Mouse (Mus musculus) limb, embryonic 13.5 days (tissue): Measurements from ENCODE around the gene Vamp2. TPM values are rescaled to one million over a fixed set of nuclear protein-coding genes. Genes with fewer than 3 reads are reported as not detected.

Experiments
- ATAC-seq: fragments of 200-750 bp; cut with Nextera tagmentation; 2 replicates; pipeline ENCODE4 v1.8.0; 2017; ENCODE audit warnings: low read depth, moderate number of reproducible peaks, moderate TSS enrichment; ENCODE audit not compliant: low FRiP score
- H3K27ac ChIP-seq: fragments of 300-500 bp; sonication (generic); 2 replicates; pipeline ENCODE4 v1.5.1; 2015; ENCODE audit warnings: inconsistent platforms, mild to moderate bottlenecking, moderate library complexity
- H3K27me3 ChIP-seq: fragments of 300-500 bp; sonication (generic); 2 replicates; pipeline ENCODE4 v1.6.1; 2015; ENCODE audit warnings: mild to moderate bottlenecking, inconsistent platforms
- H3K36me3 ChIP-seq: fragments of 300-500 bp; sonication (generic); 2 replicates; pipeline ENCODE4 v1.6.1; 2015; ENCODE audit warnings: inconsistent platforms, mild to moderate bottlenecking, moderate library complexity
- H3K4me1 ChIP-seq: fragments of 300-500 bp; sonication (generic); 2 replicates; pipeline ENCODE4 v1.6.1; 2015; ENCODE audit warnings: inconsistent platforms
- H3K4me2 ChIP-seq: fragments of 300-500 bp; sonication (generic); replicated peaks from 2 replicates; pipeline ENCODE4 v1.6.1; 2015; ENCODE audit warnings: inconsistent platforms, mild to moderate bottlenecking, moderate library complexity
- H3K4me3 ChIP-seq: fragments of 300-500 bp; sonication (generic); 2 replicates; pipeline ENCODE4 v1.5.1; 2015; ENCODE audit warnings: moderate library complexity, mild to moderate bottlenecking, inconsistent platforms
- H3K9ac ChIP-seq: fragments of 300-500 bp; sonication (generic); 2 replicates; pipeline ENCODE4 v1.6.1; 2015; ENCODE audit warnings: mild to moderate bottlenecking, inconsistent platforms
- H3K9me3 ChIP-seq: fragments of 300-500 bp; sonication (generic); 2 replicates; pipeline ENCODE4 v1.6.1; 2016; ENCODE audit warnings: inconsistent platforms
- WGBS: fragments of 180-500 bp; shearing (Covaris S2); methylation state at CpG from one replicate; pipeline ENCODE4 v1.1.7; 2015; 5-methylcytosine and 5-hydroxymethylcytosine counted together
- polyA plus RNA-seq: library from polyadenylated mRNA; unstranded; fragments of >200 nt; fragmentation: Nextera tagmentation; extraction: Ambion mirVana; gene quantifications from 2 replicates; pipeline ENCODE4 v1.2.1, GENCODE M21; 2015

Gene Vamp2
- polyA plus RNA-seq, 1 experiment from 2014 or later = 88.6 TPM

DNA sequence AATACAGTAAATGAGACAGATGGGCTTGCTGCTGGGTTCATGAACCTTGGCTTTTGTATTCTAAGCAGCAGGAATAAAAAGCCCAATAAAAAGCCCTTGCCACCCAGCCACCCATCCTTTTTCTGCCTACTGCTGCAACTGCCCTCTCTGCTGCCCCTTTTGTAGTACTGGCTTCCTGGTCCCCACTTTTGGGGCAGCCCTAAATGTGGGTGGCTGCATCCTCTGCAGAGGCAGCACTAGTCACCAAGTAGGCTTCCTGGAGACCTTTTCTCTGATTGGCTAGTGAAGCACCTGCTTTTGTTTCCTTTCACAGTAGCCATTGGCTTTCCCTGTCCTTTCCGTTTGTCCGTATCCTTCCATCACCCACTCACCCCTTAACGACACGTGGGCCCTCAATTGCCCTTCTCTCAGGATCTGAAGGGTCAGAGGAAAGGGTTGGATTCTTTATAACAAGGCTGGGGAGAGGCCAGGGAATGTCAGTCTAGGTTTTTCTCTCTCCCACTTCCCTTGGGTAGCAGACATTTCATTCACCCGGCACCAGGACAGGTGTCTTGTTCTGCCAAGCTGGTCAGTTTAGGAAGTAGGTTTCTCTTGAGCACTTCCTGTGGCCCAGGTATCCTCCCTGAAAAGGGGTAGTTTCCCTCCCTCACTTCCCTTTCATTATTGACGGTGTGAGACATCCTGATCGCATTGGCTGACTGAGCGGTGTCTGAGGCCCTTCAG is 9.9 kb downstream of the Vamp2 start:
- 22% methylated on average over 8 of the region's 8 CpGs for WGBS
- Histone ChIP-seq H3K4me3 (peak overlapping the region; percentile 69), H3K9me3 (no peaks in the 10 kb centered on the region), H3K36me3 (peaks cover 27% of the 10 kb centered on the region), H3K27ac (peak overlapping the region; percentile 92), H3K9ac (peak overlapping the region; percentile 72), H3K4me2 (peak overlapping the region; percentile 98), H3K4me1 (peaks cover 54% of the 10 kb centered on the region), H3K27me3 (no peaks in the 10 kb centered on the region)
- no peak for ATAC-seq

DNA sequence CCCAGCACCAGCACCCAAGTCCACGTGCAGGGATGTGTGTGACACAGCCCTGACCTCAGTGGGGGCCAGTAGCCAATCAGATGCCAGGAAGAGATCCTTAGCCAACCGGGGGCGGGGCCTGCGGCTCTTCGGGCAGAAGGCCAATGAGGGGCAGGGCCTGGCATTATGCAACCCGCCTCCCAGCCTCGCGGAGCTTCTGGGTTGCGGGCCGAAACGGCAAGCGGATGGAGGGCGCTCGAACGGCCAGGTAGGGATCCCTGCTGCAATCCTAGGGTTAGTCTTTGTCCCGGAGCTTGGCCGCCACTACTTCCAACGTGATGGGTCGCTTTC is 10.4 kb downstream of the Vamp2 start:
- ATAC-seq = no peak
- peak overlapping the region; percentile 92 for H3K27ac ChIP-seq
- H3K9ac ChIP-seq = peak overlapping the region; percentile 72
- peak overlapping the region; percentile 69 for H3K4me3 ChIP-seq
- peaks cover 54% of the 10 kb centered on the region for H3K4me1 ChIP-seq
- H3K36me3 ChIP-seq = peaks cover 33% of the 10 kb centered on the region
- under 1% methylated on average over 19 of the region's 19 CpGs for WGBS
- H3K9me3 ChIP-seq = no peaks in the 10 kb centered on the region
- peak overlapping the region; percentile 98 for H3K4me2 ChIP-seq
- H3K27me3 ChIP-seq = no peaks in the 10 kb centered on the region

DNA sequence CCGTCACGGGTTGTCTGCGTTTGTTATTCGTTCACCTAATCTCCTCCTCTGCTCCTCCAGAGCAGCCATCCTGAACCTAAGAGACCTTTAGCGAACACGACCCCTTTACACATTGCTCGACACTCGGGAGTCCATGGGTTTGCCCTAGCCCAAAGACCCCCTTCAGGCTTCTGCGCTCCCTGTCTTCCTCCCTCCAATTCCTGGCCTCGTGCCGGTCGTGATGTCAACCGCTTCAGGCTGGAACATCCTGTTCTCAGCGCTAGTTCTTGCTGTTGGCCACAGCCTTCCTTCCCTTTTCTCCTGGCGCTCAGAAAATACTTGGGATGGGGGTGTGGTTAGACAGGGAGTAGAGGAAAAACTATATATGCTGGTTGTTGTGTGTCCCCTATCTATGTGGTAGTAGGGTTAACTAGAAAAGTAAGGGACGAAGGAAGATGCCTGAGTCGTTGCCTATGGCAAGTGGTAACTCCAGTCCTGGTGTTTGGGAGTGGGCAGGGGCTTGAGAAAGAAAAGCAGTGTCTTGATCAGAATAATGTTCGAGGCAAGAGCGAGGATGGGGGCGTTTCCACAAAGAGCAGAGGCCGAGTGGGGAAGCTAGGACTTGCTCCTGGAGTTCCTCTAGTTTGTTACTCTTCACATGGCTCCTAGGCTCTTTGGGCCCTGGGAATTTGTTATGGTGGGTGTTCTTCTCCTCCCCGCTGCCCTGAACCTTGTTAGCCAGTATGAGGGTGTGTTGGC is 11.1 kb downstream of the Vamp2 start:
- no peak for ATAC-seq
- Histone ChIP-seq H3K4me1 (peaks cover 52% of the 10 kb centered on the region), H3K36me3 (peaks cover 39% of the 10 kb centered on the region), H3K4me3 (peak overlapping the region; percentile 69), H3K27me3 (no peaks in the 10 kb centered on the region), H3K9ac (peak overlapping the region; percentile 72), H3K4me2 (peak overlapping the region; percentile 98), H3K27ac (peak overlapping the region; percentile 92), H3K9me3 (no peaks in the 10 kb centered on the region)
- whole genome bisulfite sequencing = 1% methylated on average over 22 of the region's 22 CpGs

- 1% methylated on average over 23 of the region's 23 CpGs for WGBS
- peaks cover 45% of the 10 kb centered on the region for H3K36me3 ChIP-seq
- H3K4me1 ChIP-seq = peaks cover 50% of the 10 kb centered on the region
- peak overlapping the region; percentile 72 for H3K9ac ChIP-seq
- H3K4me2 ChIP-seq = peak overlapping the region; percentile 98
- no peaks in the 10 kb centered on the region for H3K27me3 ChIP-seq
- H3K9me3 ChIP-seq = no peaks in the 10 kb centered on the region
- H3K4me3 ChIP-seq = peak overlapping the region; percentile 69
- ATAC-seq = peak; percentile 7; the same call in 1 of the 2 replicates
- peak overlapping the region; percentile 92; the same call in 1 of the 2 replicates for H3K27ac ChIP-seq
Observed at GRCm38 (mm10) chr11:69099915-69100345, 11.6 kb downstream of the Vamp2 start.

GRCm38 (mm10) chr11:69100639-69101360 is 12.5 kb downstream of the Vamp2 start:
- Histone ChIP-seq H3K36me3 (peaks cover 53% of the 10 kb centered on the region), H3K27ac (peak overlapping the region; percentile 74; the same call in 1 of the 2 replicates), H3K9ac (peak overlapping the region; percentile 72), H3K4me2 (peak overlapping the region; percentile 98), H3K4me3 (peak overlapping the region; percentile 69), H3K4me1 (peaks cover 46% of the 10 kb centered on the region), H3K27me3 (no peaks in the 10 kb centered on the region), H3K9me3 (no peaks in the 10 kb centered on the region)
- 91% methylated on average over 20 of the region's 20 CpGs for WGBS
- ATAC-seq = no peak

DNA sequence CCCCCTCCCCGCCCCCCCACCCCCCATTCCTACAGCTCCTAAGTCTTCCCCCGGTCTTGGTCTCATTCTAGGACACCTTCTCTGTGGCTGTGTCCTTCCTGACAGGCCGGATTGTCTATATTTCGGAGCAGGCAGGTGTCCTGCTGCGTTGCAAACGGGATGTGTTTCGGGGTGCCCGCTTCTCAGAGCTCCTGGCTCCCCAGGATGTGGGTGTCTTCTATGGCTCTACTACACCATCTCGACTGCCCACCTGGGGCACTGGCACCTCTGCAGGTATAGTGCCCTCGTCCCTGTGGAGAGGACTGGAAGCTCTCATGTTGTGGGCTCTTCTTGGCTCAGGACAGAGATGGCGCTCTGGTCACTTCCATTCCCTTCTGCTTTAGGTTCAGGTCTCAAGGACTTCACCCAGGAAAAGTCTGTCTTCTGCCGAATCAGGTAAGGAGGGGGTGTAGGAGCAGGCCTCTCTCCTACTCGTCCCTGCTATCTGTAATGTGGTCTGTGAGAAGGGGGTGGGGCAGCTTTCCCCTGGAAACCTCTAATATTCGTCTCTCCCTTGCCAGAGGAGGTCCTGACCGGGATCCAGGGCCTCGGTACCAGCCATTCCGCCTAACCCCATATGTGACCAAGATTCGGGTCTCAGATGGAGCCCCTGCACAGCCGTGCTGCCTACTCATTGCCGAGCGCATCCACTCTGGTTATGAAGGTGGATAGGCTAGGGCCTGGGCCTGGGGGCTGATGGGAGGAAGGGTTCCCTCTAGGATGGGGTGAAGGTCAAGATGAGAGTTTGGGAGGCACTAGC is 13.5 kb downstream of the Vamp2 start:
- no peaks in the 10 kb centered on the region for H3K9me3 ChIP-seq
- ATAC-seq = no peak
- WGBS = 90% methylated on average over 21 of the region's 21 CpGs
- H3K9ac ChIP-seq = no peak overlapping the region
- H3K36me3 ChIP-seq = peaks cover 64% of the 10 kb centered on the region
- no peak overlapping the region for H3K4me2 ChIP-seq
- peaks cover 36% of the 10 kb centered on the region for H3K4me1 ChIP-seq
- no peak overlapping the region for H3K4me3 ChIP-seq
- no peak overlapping the region for H3K27ac ChIP-seq
- H3K27me3 ChIP-seq = no peaks in the 10 kb centered on the region

- no peak overlapping the region for H3K4me3 ChIP-seq
- H3K36me3 ChIP-seq = peaks cover 69% of the 10 kb centered on the region
- no peak for ATAC-seq
- H3K4me2 ChIP-seq = no peak overlapping the region
- 95% methylated on average over 7 of the region's 7 CpGs for WGBS
- H3K27me3 ChIP-seq = no peaks in the 10 kb centered on the region
- H3K9me3 ChIP-seq = no peaks in the 10 kb centered on the region
- no peak overlapping the region for H3K27ac ChIP-seq
- H3K9ac ChIP-seq = no peak overlapping the region
- peaks cover 32% of the 10 kb centered on the region for H3K4me1 ChIP-seq
Observed at GRCm38 (mm10) chr11:69102403-69102725, 14.1 kb downstream of the Vamp2 start.

GRCm38 (mm10) chr11:69103121-69103520 is 14.8 kb downstream of the Vamp2 start:
- Histone ChIP-seq H3K27ac (no peak overlapping the region), H3K9ac (no peak overlapping the region), H3K9me3 (no peaks in the 10 kb centered on the region), H3K4me3 (no peak overlapping the region), H3K27me3 (no peaks in the 10 kb centered on the region), H3K4me1 (peaks cover 24% of the 10 kb centered on the region), H3K36me3 (peaks cover 77% of the 10 kb centered on the region), H3K4me2 (no peak overlapping the region)
- WGBS = 95% methylated on average over 14 of the region's 14 CpGs
- no peak for ATAC-seq

DNA sequence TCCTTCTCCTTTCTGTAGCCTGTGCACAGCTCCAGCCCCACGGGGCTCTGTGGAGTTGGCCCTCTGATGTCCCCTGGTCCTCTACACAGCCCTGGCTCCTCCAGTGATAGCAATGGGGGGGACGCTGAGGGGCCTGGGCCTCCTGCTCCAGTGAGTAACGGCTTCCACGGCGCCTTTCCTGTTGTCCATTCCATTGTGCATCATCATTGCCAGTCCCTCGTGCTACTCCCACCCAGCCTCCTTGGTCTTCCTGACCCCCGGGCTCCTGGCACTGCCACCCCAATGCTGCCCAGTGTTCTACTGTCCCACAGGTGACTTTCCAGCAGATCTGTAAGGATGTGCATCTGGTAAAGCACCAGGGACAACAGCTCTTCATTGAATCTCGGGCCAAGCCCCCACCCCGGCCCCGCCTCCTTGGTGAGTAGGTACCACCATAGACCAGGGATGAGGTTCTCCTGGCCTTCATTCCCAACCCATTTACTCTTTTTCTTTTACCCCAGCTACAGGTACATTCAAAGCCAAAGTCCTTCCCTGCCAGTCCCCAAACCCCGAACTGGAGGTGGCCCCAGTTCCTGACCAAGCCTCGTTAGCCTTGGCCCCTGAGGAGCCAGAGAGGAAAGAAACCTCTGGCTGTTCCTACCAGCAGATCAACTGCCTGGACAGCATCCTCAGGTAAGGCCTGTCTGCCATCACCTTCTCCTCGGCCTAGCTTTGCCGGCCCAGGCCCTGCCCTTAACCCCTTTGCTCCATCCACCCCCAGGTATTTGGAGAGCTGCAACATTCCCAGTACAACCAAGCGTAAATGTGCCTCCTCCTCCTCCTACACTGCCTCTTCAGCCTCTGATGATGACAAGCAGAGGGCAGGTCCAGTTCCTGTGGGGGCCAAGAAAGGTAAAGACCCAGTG is 15.5 kb downstream of the Vamp2 start:
- WGBS = 90% methylated on average over 15 of the region's 15 CpGs
- Histone ChIP-seq H3K27me3 (no peaks in the 10 kb centered on the region), H3K36me3 (peaks cover 83% of the 10 kb centered on the region), H3K9me3 (no peaks in the 10 kb centered on the region), H3K4me2 (no peak overlapping the region), H3K4me3 (no peak overlapping the region), H3K9ac (no peak overlapping the region), H3K4me1 (peaks cover 18% of the 10 kb centered on the region), H3K27ac (no peak overlapping the region)
- no peak for ATAC-seq

- peaks cover 90% of the 10 kb centered on the region for H3K36me3 ChIP-seq
- ATAC-seq = no peak
Observed at GRCm38 (mm10) chr11:69104487-69104886, 16.2 kb downstream of the Vamp2 start.

GRCm38 (mm10) chr11:69105227-69105626 is 16.9 kb downstream of the Vamp2 start:
- no peak overlapping the region for H3K9ac ChIP-seq
- no peaks in the 10 kb centered on the region for H3K27me3 ChIP-seq
- no peak for ATAC-seq
- H3K27ac ChIP-seq = no peak overlapping the region
- WGBS = 88% methylated on average over 6 of the region's 6 CpGs
- H3K4me2 ChIP-seq = no peak overlapping the region
- H3K4me1 ChIP-seq = peaks cover 14% of the 10 kb centered on the region
- no peaks in the 10 kb centered on the region for H3K9me3 ChIP-seq
- H3K4me3 ChIP-seq = no peak overlapping the region
- peaks cover 94% of the 10 kb centered on the region for H3K36me3 ChIP-seq

More at GRCm38 (mm10) chr11:69104487-69104886, 16.2 kb downstream of the Vamp2 start:
- no peaks in the 10 kb centered on the region for H3K9me3 ChIP-seq
- no peak overlapping the region for H3K4me2 ChIP-seq
- H3K9ac ChIP-seq = no peak overlapping the region
- WGBS = 90% methylated on average over 14 of the region's 14 CpGs
- no peak overlapping the region for H3K27ac ChIP-seq
- H3K4me1 ChIP-seq = peaks cover 13% of the 10 kb centered on the region
- no peaks in the 10 kb centered on the region for H3K27me3 ChIP-seq
- no peak overlapping the region for H3K4me3 ChIP-seq
